Mouse (Mus musculus) heart, embryonic 14.5 days (tissue): Measurements from ENCODE around the gene Cipc. TPM values are rescaled to one million over a fixed set of nuclear protein-coding genes. Genes with fewer than 3 reads are reported as not detected.

Source experiments
- ATAC-seq: fragments of 200-750 bp; cut with Nextera tagmentation; 2 replicates; pipeline ENCODE4 v1.8.0; 2017; ENCODE audit warnings: low read depth, moderate TSS enrichment; ENCODE audit not compliant: insufficient number of reproducible peaks, insufficient read depth, low FRiP score
- H3K27ac ChIP-seq, 2 experiments: fragments of 200-500 bp in 1 of 2; fragments of 300-500 bp in 1 of 2; sonication (generic) in 1 of 2; replicated peaks in 1 of 2; 2 replicates each; pipeline ENCODE4 v1.5.1; 2012 to 2014; ENCODE audit warnings: low read depth in 2 of 2, low read length in 2 of 2, control low read depth in 1 of 2, mild to moderate bottlenecking in 1 of 2, mixed read lengths in 1 of 2; ENCODE audit not compliant: control insufficient read depth in 1 of 2, insufficient read depth in 1 of 2
- H3K27me3 ChIP-seq: fragments of 300-500 bp; sonication (generic); 2 replicates; pipeline ENCODE4 v1.6.1; 2014; ENCODE audit warnings: mild to moderate bottlenecking, low read length, control low read depth; ENCODE audit not compliant: control insufficient read depth, insufficient read depth
- H3K36me3 ChIP-seq: fragments of 300-500 bp; sonication (generic); 2 replicates; pipeline ENCODE4 v1.6.1; 2014; ENCODE audit warnings: mild to moderate bottlenecking, control low read depth, low read length, mixed read lengths; ENCODE audit not compliant: control insufficient read depth, insufficient read depth
- H3K4me1 ChIP-seq, 2 experiments: fragments of 200-500 bp in 1 of 2; fragments of 300-500 bp in 1 of 2; sonication (generic) in 1 of 2; 2 replicates each; pipeline ENCODE4 v1.6.1; 2012 to 2014; ENCODE audit warnings: low read length in 2 of 2, control low read depth in 1 of 2, mixed read lengths in 1 of 2; ENCODE audit not compliant: control insufficient read depth in 2 of 2, insufficient read depth in 2 of 2
- H3K4me2 ChIP-seq: fragments of 300-500 bp; sonication (generic); 2 replicates; pipeline ENCODE4 v1.6.1; 2014; ENCODE audit warnings: mild to moderate bottlenecking, low read length
- H3K4me3 ChIP-seq, 2 experiments: fragments of 200-500 bp in 1 of 2; fragments of 300-500 bp in 1 of 2; sonication (generic) in 1 of 2; 2 replicates each; pipeline ENCODE4 v1.5.1; 2012 to 2014; ENCODE audit warnings: low read length in 2 of 2, mild to moderate bottlenecking in 2 of 2, control low read depth in 1 of 2, low read depth in 1 of 2, moderate library complexity in 1 of 2; ENCODE audit not compliant: control insufficient read depth in 1 of 2, insufficient read depth in 1 of 2
- H3K9ac ChIP-seq: fragments of 300-500 bp; sonication (generic); 2 replicates; pipeline ENCODE4 v1.6.1; 2014; ENCODE audit warnings: mild to moderate bottlenecking, low read length
- H3K9me3 ChIP-seq: fragments of 300-500 bp; sonication (generic); 2 replicates; pipeline ENCODE4 v1.6.1; 2016; ENCODE audit warnings: low read length, control low read depth; ENCODE audit not compliant: control insufficient read depth
- WGBS: fragments of 180-500 bp; shearing (Covaris S2); extraction: QIAGEN DNeasy Blood & Tissue Kit; methylation state at CpG from one replicate; pipeline ENCODE4 v1.1.7; 2014; 5-methylcytosine and 5-hydroxymethylcytosine counted together
- polyA plus RNA-seq: library from polyadenylated mRNA; unstranded; fragments of >200 nt; fragmentation: Nextera tagmentation; extraction: Ambion mirVana; gene quantifications from 2 replicates; pipeline ENCODE4 v1.2.1, GENCODE M21; 2014

Gene Cipc
- polyA plus RNA-seq, 1 experiment from 2014 or later, result 26.6 TPM

DNA sequence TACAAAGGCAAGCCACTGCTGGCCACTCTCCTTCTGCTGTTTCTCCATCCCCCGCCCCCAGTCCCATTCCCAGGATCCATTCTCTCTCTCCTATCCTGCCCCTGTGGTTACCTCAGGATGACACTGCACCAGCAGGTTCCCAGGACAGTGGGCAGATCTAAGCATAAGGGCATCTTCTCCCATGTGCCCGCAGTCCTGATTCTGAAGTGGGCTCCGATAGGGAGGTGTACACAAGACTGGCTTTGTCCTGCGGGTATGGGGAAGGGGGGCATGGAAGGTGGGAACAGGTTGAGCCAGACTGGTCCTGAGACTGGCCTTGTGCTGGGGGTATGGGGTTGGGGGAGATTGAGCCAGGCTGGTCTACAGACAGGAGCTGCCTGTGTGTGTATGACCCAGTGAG lies 57.8 kb downstream of the Cipc start:
- Histone ChIP-seq H3K9me3 (no peaks in the 10 kb centered on the region), H3K27ac (no peak overlapping the region), H3K9ac (no peak overlapping the region), H3K27me3 (peaks cover 8% of the 10 kb centered on the region; the same call in 1 of the 2 replicates), H3K4me3 (no peak overlapping the region), H3K36me3 (no peaks in the 10 kb centered on the region), H3K4me2 (no peak overlapping the region), H3K4me1 (peaks cover 4 to 9% of the 10 kb centered on the region in 2 experiments; a peak in 3 of 4 replicates)
- 78% methylated on average over 4 of the region's 4 CpGs for WGBS
- ATAC-seq, result no peak

Other genes with a start within 250 kb of the Cipc start
- 8.4 and 9.6 TPM in 2 replicates for gene Angel1, start 220.6 kb upstream of the Cipc start, polyA plus RNA-seq
- not detected in 2 replicates for gene Lrrc74a, start 212.7 kb upstream of the Cipc start, polyA plus RNA-seq
- 32.8 and 36.1 TPM in 2 replicates for gene Irf2bpl, start 62.2 kb upstream of the Cipc start, polyA plus RNA-seq
- gene Zdhhc22, start 43.4 kb downstream of the Cipc start, polyA plus RNA-seq, result 0.09 TPM in 2 replicates
- gene Tmem63c, start 74.3 kb downstream of the Cipc start, polyA plus RNA-seq, result 0.05 and 0.35 TPM in 2 replicates
- gene Ngb, start 155.5 kb downstream of the Cipc start, polyA plus RNA-seq, result 0.27 and 0.28 TPM in 2 replicates
- 39.3 and 42.7 TPM in 2 replicates for gene Gstz1, start 200.1 kb downstream of the Cipc start, polyA plus RNA-seq
- 13.5 and 14.1 TPM in 2 replicates for gene Pomt2, start 200.9 kb downstream of the Cipc start, polyA plus RNA-seq